Mouse (Mus musculus) erythroblast, embryonic 14.5 days (primary cell): ENCODE measurements around the gene Klhl29.

Experiments used
- GATA1 ChIP-seq: IDR thresholded peaks from 2 replicates; pipeline ENCODE4 v1.6.1; 2012; ENCODE audit warnings: low read length, inconsistent platforms, mixed read lengths
- TAL1 ChIP-seq: IDR thresholded peaks from 3 replicates; pipeline ENCODE4 v1.6.1; 2012; ENCODE audit warnings: low read length, inconsistent platforms, mixed read lengths

DNA sequence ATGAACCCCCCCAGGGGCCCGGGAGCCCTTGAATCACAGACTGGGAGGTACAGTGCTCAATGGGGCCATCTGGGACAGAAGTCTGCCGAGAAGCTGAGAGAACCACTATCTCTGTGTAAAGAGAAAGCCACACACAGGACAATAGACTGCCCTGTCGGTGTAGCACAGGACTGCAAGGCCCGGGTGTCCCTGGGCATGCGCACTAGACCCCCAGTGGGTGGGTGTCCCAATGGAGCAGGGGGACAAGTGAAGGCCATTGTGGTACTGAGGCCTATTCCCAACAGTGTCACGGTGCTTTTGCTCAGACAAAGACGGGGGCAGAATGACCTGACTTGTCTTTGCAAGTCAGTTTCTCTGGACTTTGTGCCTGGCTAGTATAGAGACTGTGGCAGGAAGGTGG, 186.6 kb downstream of the Klhl29 start:
- TF ChIP-seq GATA1 (no peak), TAL1 (no peak)
